Mouse (Mus musculus): ENCODE measurements around the gene Zfp42.

DNA sequence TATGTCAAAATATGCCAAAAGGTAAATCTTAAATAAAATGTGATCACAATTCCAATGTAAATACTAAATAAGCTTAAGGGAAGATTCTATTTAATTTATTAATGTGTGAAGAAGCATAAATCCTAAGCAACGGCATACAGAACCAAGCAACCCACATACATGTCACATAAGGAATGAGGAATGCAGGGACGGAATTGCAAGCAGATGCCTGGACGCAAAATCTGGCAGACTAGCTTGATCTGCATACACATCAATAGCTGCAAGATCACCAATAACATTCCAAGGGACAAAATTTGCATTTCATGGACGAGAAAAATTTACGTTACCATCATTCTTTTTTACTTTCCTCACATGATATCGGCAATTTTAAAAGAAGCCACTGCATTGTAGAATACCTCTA lies 51.1 kb downstream of the Zfp42 start:
- TF ChIP-seq CTCF (IDR thresholded peaks at IDR 0.05; ENCODE audit: low read depth) (no peak), EP300 (IDR thresholded peaks at IDR 0.05; ENCODE audit: low read depth) (no peak)
